Comparison of ENCODE assay signal across 9 mouse cellular contexts in the genomic region with DNA sequence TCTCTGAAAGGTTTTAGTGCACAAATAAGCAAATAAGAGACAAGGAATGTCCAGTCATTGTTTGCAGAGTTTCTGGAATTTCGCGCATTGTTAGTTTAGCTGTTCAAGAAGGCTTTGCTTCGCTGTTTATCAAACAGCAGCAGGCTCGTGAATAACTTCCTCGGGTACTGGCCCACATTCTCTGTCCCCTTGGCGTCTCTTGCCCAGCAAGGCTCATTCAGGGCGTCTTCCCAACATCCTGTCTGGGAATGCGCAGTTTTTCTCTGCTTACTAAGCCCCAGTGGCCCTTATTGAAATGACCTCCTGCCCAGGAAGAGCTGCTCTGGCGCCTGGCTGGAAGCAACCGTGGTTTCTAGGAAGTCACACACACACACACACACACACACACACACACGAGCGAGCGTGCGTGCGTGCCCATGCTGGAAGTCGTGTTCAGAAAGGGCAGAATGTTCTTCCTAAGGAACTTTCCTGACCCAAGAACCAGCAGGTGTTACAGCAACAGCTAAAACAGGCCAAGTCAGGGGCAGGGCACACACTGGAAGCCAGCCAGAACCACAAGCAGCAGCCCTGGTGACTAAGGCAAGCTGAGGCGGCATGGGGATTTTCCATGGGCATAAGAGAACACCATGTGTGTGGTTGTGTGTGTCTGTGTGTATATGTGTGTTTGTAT. TPM values are rescaled to one million over a fixed set of nuclear protein-coding genes. Genes with fewer than 3 reads are reported as not detected.
A peak's percentile ranks its signal among the peaks of the same experiment; 100 is the strongest.
DNase-seq lines count a peak whose midpoint lies in the region; ATAC-seq and TF ChIP-seq lines count a peak whose summit lies in the region.
"Had no signal": no experiment of that assay in that cellular context is flagged by ENCODE, and none has a peak within 500 bp of the region (broad histone marks: within the 10 kb centered on the region; RNA-seq: fewer than 3 reads in every experiment).

No protein-coding gene starts in this region.

- ATAC-seq in lung, embryonic 14.5 days (ENCODE audit: insufficient read depth) = peak; percentile 69; the same call in 1 of the 2 replicates
- peak; percentile 71; the same call in 1 of the 2 replicates for ATAC-seq in stomach, embryonic 15.5 days (ENCODE audit: insufficient read depth, low FRiP score, low read depth)

- H3K27ac ChIP-seq in lung, embryonic 14.5 days (ENCODE audit: low read depth) = peak overlapping the region; percentile 33
- H3K27ac ChIP-seq in stomach, embryonic 15.5 days = peak overlapping the region; percentile 59
- H3K27ac ChIP-seq: neural tube, embryonic 12.5 days had no signal

- no peak overlapping the region for H3K9ac ChIP-seq in lung, embryonic 14.5 days
- H3K9ac ChIP-seq in stomach, embryonic 15.5 days = no peak overlapping the region
- H3K9ac ChIP-seq: neural tube, embryonic 12.5 days had no signal

- H3K36me3 ChIP-seq in lung, embryonic 14.5 days (ENCODE audit: insufficient read depth) = no peaks in the 10 kb centered on the region
- no peaks in the 10 kb centered on the region for H3K36me3 ChIP-seq in stomach, embryonic 15.5 days
- H3K36me3 ChIP-seq: neural tube, embryonic 12.5 days had no signal

- H3K27me3 ChIP-seq in lung, embryonic 14.5 days (ENCODE audit: insufficient read depth, low read length) = no peaks in the 10 kb centered on the region
- H3K27me3 ChIP-seq in stomach, embryonic 15.5 days (replicated peaks) = no peaks in the 10 kb centered on the region
- H3K27me3 ChIP-seq: neural tube, embryonic 12.5 days had no signal

- peaks cover 8% of the 10 kb centered on the region for H3K4me1 ChIP-seq in lung, embryonic 14.5 days (ENCODE audit: insufficient read depth)
- peaks cover 5% of the 10 kb centered on the region; the same call in 1 of the 2 replicates for H3K4me1 ChIP-seq in stomach, embryonic 15.5 days

- DNase-seq in right cerebral cortex, adult 18-20 months = peak; percentile 13
- DNase-seq in right cerebral cortex, postnatal 25 days = no peak
- DNase-seq in brain, adult 2 months (ENCODE audit: low read depth, low spot score) = peak; percentile 47
- DNase-seq in heart, adult 9 months (ENCODE audit: low spot score in 2 of 2) = peak; percentile 53 to 58
- peak; percentile 79 for DNase-seq in kidney, adult 18-20 months
- peak; percentile 76 for DNase-seq in lung, embryonic 14.5 days
- no peak for DNase-seq in left cerebral cortex, adult 8-10 months (ENCODE audit: low spot score in 2 of 2)

- peak overlapping the region; percentile 19; the same call in 1 of the 2 replicates for H3K4me2 ChIP-seq in lung, embryonic 14.5 days
- no peak overlapping the region; the same call in 1 of the 2 replicates for H3K4me2 ChIP-seq in stomach, embryonic 15.5 days
- H3K4me2 ChIP-seq: neural tube, embryonic 12.5 days had no signal

- no peaks in the 10 kb centered on the region for H3K9me3 ChIP-seq in lung, embryonic 14.5 days (ENCODE audit: low read depth, low read length)
- no peaks in the 10 kb centered on the region for H3K9me3 ChIP-seq in stomach, embryonic 15.5 days
- H3K9me3 ChIP-seq: neural tube, embryonic 12.5 days had no signal

- no peak overlapping the region for H3K4me3 ChIP-seq in lung, embryonic 14.5 days (ENCODE audit: low read depth, low read length)
- no peak overlapping the region for H3K4me3 ChIP-seq in stomach, embryonic 15.5 days (replicated peaks)
- H3K4me3 ChIP-seq: neural tube, embryonic 12.5 days had no signal

- WGBS in lung, embryonic 14.5 days = 26% methylated on average over 17 of the region's 17 CpGs
- 36% methylated on average over 17 of the region's 17 CpGs for WGBS in stomach, embryonic 15.5 days

- TF ChIP-seq CTCF in lung, embryonic 14.5 days (IDR thresholded peaks at IDR 0.05; ENCODE audit: low read depth) = no peak

RNA-seq across cellular contexts. Expression of gene Tmem170b, which starts 56.8 kb away (rescaled TPM):
- polyA plus RNA-seq in lung, embryonic 14.5 days (2014; fragmentation: Nextera tagmentation; extraction: Ambion mirVana) = 13.8 and 14.1 TPM in 2 replicates
- 9.2 and 9.5 TPM in 2 replicates for polyA plus RNA-seq in stomach, embryonic 15.5 days (2015; fragmentation: Nextera tagmentation; extraction: Ambion mirVana)
- total RNA-seq in left cerebral cortex, adult 8-10 months (2022) = 10 to 100 TPM; 78.7 to 83.4 (median 80.8) TPM

Comparison
In these comparisons a context has a peak if more than half of its experiments do, and no peak if none do; other contexts are left out.
1. DNase-seq: peak in right cerebral cortex, adult 18-20 months (single experiment), brain, adult 2 months (single experiment), heart, adult 9 months (2 of 2), kidney, adult 18-20 months (single experiment) and lung, embryonic 14.5 days (single experiment); none in right cerebral cortex, postnatal 25 days (single experiment) and left cerebral cortex, adult 8-10 months (0 of 2).